Mouse (Mus musculus): ENCODE measurements at regions not wholly inside any gene's neighbourhood (a gene's known extent, or its start where the extent isn't known, plus 50 kb on each side); places are given as distances from the start of the nearest gene placed in this dataset.
"Not testable (repeated sequence)": the region's sequence is repeated elsewhere in the genome, so short reads cannot be mapped to it uniquely, and the experiment has no call there.

DNA sequence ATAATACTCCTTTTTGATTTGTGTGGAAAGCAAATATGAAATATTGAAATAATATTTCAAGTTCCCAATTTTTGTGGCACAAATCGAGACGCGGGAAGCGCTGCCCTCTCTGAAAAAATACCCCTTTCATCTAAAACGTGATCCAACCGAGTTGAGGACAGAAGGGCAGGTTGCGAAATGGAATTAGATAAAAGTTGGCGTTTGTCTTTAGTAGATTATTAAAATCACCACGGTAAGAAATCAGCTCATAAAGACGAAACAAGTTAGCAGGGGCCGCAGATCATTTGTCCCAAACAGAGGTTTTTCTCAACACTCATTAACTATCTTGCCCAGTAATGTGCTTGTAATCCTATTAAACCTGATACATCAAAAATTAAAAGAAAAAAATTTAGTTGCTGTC, 364.2 kb upstream of the Fign start:
- WGBS = 73% methylated on average over 11 of the region's 11 CpGs
- no peaks in the 10 kb centered on the region for H3K27me3 ChIP-seq (ENCODE audit: control insufficient read depth, insufficient read depth, low read depth, low read length)
- no peak for ATAC-seq
- H3K4me2 ChIP-seq (ENCODE audit: low read length) = no peak overlapping the region
- H3K9ac ChIP-seq (ENCODE audit: low read depth, low read length) = no peak overlapping the region
- no peak overlapping the region for H3K4me3 ChIP-seq (ENCODE audit: low read depth, low read length)
- H3K4me1 ChIP-seq (ENCODE audit: control insufficient read depth, insufficient read depth, low read length) = no peaks in the 10 kb centered on the region
- no peaks in the 10 kb centered on the region for H3K9me3 ChIP-seq (replicated peaks; ENCODE audit: control insufficient read depth, low read length, poor library complexity, severe bottlenecking)
- no peak overlapping the region for H3K27ac ChIP-seq (ENCODE audit: low read length)
- H3K36me3 ChIP-seq (ENCODE audit: control insufficient read depth, insufficient read depth, low read length) = no peaks in the 10 kb centered on the region

DNA sequence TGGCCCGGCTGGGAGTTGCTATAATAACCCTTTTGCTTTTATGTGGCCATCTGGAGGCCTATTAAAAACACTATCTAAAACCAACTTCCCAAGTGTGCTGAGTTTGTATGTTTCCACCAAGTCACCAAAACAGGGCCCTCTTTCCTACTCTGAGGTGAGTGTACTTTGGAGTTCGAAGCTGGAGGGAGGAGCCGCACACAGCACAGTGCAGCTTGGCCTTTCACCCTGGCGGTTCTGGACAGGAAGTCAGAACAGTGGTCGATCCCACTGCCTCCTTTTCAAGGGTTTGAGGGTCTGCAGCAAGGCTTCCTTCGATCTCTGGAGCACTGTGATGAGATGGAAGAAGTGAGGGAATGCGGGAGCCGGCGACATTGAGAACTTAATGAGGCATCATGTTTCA, 363.8 kb upstream of the Fign start:
- no peak overlapping the region for H3K4me2 ChIP-seq (ENCODE audit: low read length)
- ATAC-seq = no peak
- H3K36me3 ChIP-seq (ENCODE audit: control insufficient read depth, insufficient read depth, low read length) = no peaks in the 10 kb centered on the region
- H3K4me1 ChIP-seq (ENCODE audit: control insufficient read depth, insufficient read depth, low read length) = no peaks in the 10 kb centered on the region
- WGBS = 86% methylated on average over 9 of the region's 9 CpGs
- H3K9ac ChIP-seq (ENCODE audit: low read depth, low read length) = no peak overlapping the region
- no peak overlapping the region for H3K4me3 ChIP-seq (ENCODE audit: low read depth, low read length)
- H3K27me3 ChIP-seq (ENCODE audit: control insufficient read depth, insufficient read depth, low read depth, low read length) = no peaks in the 10 kb centered on the region
- H3K9me3 ChIP-seq (replicated peaks; ENCODE audit: control insufficient read depth, low read length, poor library complexity, severe bottlenecking) = no peaks in the 10 kb centered on the region
- H3K27ac ChIP-seq (ENCODE audit: low read length) = no peak overlapping the region

DNA sequence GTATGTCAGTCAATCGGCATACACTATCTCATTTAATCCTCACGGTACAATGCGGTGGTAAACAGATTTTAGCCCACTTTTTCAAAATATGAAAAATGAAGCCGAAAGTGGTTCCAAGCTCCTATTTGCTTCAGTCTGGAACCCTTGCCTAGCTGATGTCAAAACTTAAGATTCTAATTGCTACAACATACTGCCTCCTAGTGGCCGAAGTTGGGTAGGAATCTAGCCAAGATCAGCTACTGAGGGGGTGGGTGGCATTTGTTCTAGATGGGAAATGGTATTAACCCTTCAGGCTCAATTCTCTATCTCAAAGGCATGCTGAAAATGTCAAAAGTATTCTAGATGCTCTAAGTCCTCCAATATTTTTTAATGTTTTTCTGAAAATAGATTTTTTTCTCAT, 360.3 kb upstream of the Fign start:
- Histone ChIP-seq H3K9me3 (replicated peaks; ENCODE audit: control insufficient read depth, low read length, poor library complexity, severe bottlenecking) (no peaks in the 10 kb centered on the region), H3K4me2 (ENCODE audit: low read length) (no peak overlapping the region), H3K4me3 (ENCODE audit: low read depth, low read length) (no peak overlapping the region), H3K27me3 (ENCODE audit: control insufficient read depth, insufficient read depth, low read depth, low read length) (no peaks in the 10 kb centered on the region), H3K9ac (ENCODE audit: low read depth, low read length) (no peak overlapping the region), H3K4me1 (ENCODE audit: control insufficient read depth, insufficient read depth, low read length) (no peaks in the 10 kb centered on the region), H3K36me3 (ENCODE audit: control insufficient read depth, insufficient read depth, low read length) (no peaks in the 10 kb centered on the region), H3K27ac (ENCODE audit: low read length) (no peak overlapping the region)
- WGBS = 69% methylated on average over 5 of the region's 5 CpGs
- ATAC-seq = no peak

GRCm38 (mm10) chr2:64452690-64453089, 354.9 kb upstream of the Fign start:
- Histone ChIP-seq H3K9ac (ENCODE audit: low read depth, low read length) (no peak overlapping the region), H3K4me3 (ENCODE audit: low read depth, low read length) (no peak overlapping the region), H3K27me3 (ENCODE audit: control insufficient read depth, insufficient read depth, low read depth, low read length) (no peaks in the 10 kb centered on the region), H3K36me3 (ENCODE audit: control insufficient read depth, insufficient read depth, low read length) (no peaks in the 10 kb centered on the region), H3K27ac (ENCODE audit: low read length) (no peak overlapping the region), H3K4me2 (ENCODE audit: low read length) (no peak overlapping the region), H3K4me1 (ENCODE audit: control insufficient read depth, insufficient read depth, low read length) (no peaks in the 10 kb centered on the region; the same call in 1 of the 2 replicates), H3K9me3 (replicated peaks; ENCODE audit: control insufficient read depth, low read length, poor library complexity, severe bottlenecking) (no peaks in the 10 kb centered on the region)
- 65% methylated on average over 6 of the region's 6 CpGs for WGBS
- no peak for ATAC-seq

DNA sequence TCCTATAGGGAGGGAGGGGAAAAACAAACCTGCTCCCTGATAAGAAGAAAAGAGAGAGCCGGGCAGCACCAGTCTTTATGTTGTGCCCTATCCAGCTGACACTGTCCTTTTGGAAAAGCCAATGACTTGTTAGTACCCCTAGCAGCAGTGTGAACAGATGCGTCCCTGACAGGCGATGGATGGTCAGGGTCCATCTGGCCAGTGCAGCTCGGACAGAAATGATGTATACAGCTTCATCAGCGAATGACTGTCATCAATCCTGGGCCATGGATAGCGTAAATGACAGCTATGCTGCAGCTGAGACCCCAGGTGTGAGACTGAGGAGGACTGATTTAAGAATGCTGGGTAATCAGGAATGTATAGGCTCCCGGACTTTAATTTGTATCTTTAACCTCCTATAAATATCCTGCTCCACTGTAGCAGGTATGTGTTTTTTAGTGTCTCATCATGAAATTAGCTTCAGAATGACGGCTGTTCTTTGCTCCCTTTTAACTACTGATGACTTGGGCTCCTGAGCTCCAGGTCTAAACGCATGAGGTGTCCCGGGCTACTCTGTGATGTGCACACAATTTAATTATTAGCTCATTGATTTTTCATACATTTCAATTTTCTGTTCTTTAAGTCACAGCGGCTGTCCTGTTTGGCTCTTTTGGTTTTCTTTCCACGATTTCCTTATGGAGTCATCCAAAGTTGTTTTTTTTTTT, 353.9 kb upstream of the Fign start:
- Histone ChIP-seq H3K4me2 (ENCODE audit: low read length) (no peak overlapping the region), H3K36me3 (ENCODE audit: control insufficient read depth, insufficient read depth, low read length) (no peaks in the 10 kb centered on the region), H3K27me3 (ENCODE audit: control insufficient read depth, insufficient read depth, low read depth, low read length) (no peaks in the 10 kb centered on the region), H3K4me3 (ENCODE audit: low read depth, low read length) (no peak overlapping the region), H3K27ac (ENCODE audit: low read length) (no peak overlapping the region), H3K4me1 (ENCODE audit: control insufficient read depth, insufficient read depth, low read length) (no peaks in the 10 kb centered on the region; the same call in 1 of the 2 replicates), H3K9ac (ENCODE audit: low read depth, low read length) (no peak overlapping the region), H3K9me3 (replicated peaks; ENCODE audit: control insufficient read depth, low read length, poor library complexity, severe bottlenecking) (no peaks in the 10 kb centered on the region)
- no peak for ATAC-seq
- WGBS = 57% methylated on average over 12 of the region's 12 CpGs

DNA sequence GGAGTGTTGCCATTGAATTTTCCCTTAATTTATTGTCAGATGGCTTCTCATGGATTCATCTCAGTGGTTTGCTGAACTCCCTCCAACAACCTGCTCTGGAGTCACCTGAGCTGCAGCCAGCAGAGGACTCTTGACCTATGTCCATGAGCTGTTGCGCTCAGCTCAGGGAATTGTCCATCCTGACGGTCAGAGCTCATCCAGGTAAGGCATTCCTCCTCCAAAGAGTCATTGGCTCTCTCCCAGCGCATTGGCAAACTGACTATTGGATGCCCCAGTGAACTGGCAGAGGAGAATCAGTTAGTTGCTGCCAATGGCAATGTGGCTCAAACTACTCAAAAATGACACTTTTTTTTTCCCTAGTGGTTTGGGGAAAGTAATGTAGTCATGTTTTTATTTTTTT, 345.3 kb upstream of the Fign start:
- no peaks in the 10 kb centered on the region for H3K27me3 ChIP-seq (ENCODE audit: control insufficient read depth, insufficient read depth, low read depth, low read length)
- no peaks in the 10 kb centered on the region for H3K4me1 ChIP-seq (ENCODE audit: control insufficient read depth, insufficient read depth, low read length)
- H3K9ac ChIP-seq (ENCODE audit: low read depth, low read length) = no peak overlapping the region
- no peak overlapping the region for H3K4me3 ChIP-seq (ENCODE audit: low read depth, low read length)
- no peak for ATAC-seq
- H3K9me3 ChIP-seq (replicated peaks; ENCODE audit: control insufficient read depth, low read length, poor library complexity, severe bottlenecking) = no peaks in the 10 kb centered on the region
- no peaks in the 10 kb centered on the region for H3K36me3 ChIP-seq (ENCODE audit: control insufficient read depth, insufficient read depth, low read length)
- whole genome bisulfite sequencing = 93% methylated on average over 3 of the region's 3 CpGs
- no peak overlapping the region for H3K4me2 ChIP-seq (ENCODE audit: low read length)
- H3K27ac ChIP-seq (ENCODE audit: low read length) = no peak overlapping the region

- H3K27ac ChIP-seq (ENCODE audit: low read length) = no peak overlapping the region
- 89% methylated on average over 2 of the region's 2 CpGs for WGBS
- no peaks in the 10 kb centered on the region for H3K27me3 ChIP-seq (ENCODE audit: control insufficient read depth, insufficient read depth, low read depth, low read length)
- H3K4me3 ChIP-seq (ENCODE audit: low read depth, low read length) = no peak overlapping the region
- no peaks in the 10 kb centered on the region for H3K9me3 ChIP-seq (replicated peaks; ENCODE audit: control insufficient read depth, low read length, poor library complexity, severe bottlenecking)
- no peaks in the 10 kb centered on the region for H3K4me1 ChIP-seq (ENCODE audit: control insufficient read depth, insufficient read depth, low read length)
- no peaks in the 10 kb centered on the region for H3K36me3 ChIP-seq (ENCODE audit: control insufficient read depth, insufficient read depth, low read length)
- no peak for ATAC-seq
- no peak overlapping the region for H3K9ac ChIP-seq (ENCODE audit: low read depth, low read length)
- no peak overlapping the region for H3K4me2 ChIP-seq (ENCODE audit: low read length)
Observed at GRCm38 (mm10) chr2:64440961-64441360, 343.1 kb upstream of the Fign start.

- not testable (repeated sequence) for H3K4me2 ChIP-seq (ENCODE audit: low read length); H3K9me3 ChIP-seq (replicated peaks; ENCODE audit: control insufficient read depth, low read length, poor library complexity, severe bottlenecking); H3K4me1 ChIP-seq (ENCODE audit: control insufficient read depth, insufficient read depth, low read length); ATAC-seq; H3K9ac ChIP-seq (ENCODE audit: low read depth, low read length); H3K36me3 ChIP-seq (ENCODE audit: control insufficient read depth, insufficient read depth, low read length); H3K27me3 ChIP-seq (ENCODE audit: control insufficient read depth, insufficient read depth, low read depth, low read length); H3K27ac ChIP-seq (ENCODE audit: low read length); H3K4me3 ChIP-seq (ENCODE audit: low read depth, low read length)
Observed at GRCm38 (mm10) chr2:64417129-64417528, 319.3 kb upstream of the Fign start.

DNA sequence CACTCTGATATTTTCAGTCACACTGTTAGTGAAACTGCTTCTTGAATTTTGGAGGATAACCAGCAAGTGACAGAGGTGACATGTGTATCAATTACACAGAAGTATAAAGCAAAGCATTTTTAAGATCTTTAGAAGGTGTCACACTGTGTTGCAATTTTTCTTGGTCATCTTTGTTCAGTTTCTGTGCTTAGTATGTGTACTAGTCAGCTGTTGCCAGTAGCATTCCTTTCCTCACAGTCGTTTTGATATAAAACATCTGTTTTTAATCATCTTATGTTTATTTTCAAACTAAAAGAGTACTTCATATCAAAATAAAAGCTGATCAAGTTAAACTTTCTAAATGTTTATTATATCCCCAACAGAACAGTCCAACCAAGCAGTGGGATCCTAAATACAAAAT, 316.0 kb upstream of the Fign start:
- Histone ChIP-seq H3K4me1 (ENCODE audit: control insufficient read depth, insufficient read depth, low read length) (no peaks in the 10 kb centered on the region), H3K36me3 (ENCODE audit: control insufficient read depth, insufficient read depth, low read length) (no peaks in the 10 kb centered on the region), H3K27ac (ENCODE audit: low read length) (no peak overlapping the region), H3K4me2 (ENCODE audit: low read length) (no peak overlapping the region), H3K27me3 (ENCODE audit: control insufficient read depth, insufficient read depth, low read depth, low read length) (no peaks in the 10 kb centered on the region), H3K9ac (ENCODE audit: low read depth, low read length) (no peak overlapping the region), H3K4me3 (ENCODE audit: low read depth, low read length) (no peak overlapping the region), H3K9me3 (replicated peaks; ENCODE audit: control insufficient read depth, low read length, poor library complexity, severe bottlenecking) (no peaks in the 10 kb centered on the region)
- 77% methylated on average over 1 of the region's 1 CpGs for WGBS
- ATAC-seq = no peak
